In genomic region chr9:75559512-75560012, GRCm38 (mm10) we compare ENCODE assay signal across 7 mouse cellular contexts. TPM values are rescaled to one million over a fixed set of nuclear protein-coding genes. Genes with fewer than 3 reads are reported as not detected.
DNase-seq lines count a peak whose midpoint lies in the region; ATAC-seq lines count a peak whose summit lies in the region.

TSS of gene Tmod3 (minus strand) at chr9:75559657.

- WGBS in embryonic facial prominence, embryonic 10.5 days = 3% methylated on average over 21 of the region's 21 CpGs
- WGBS in limb, embryonic 10.5 days = 4% methylated on average over 21 of the region's 21 CpGs
- 3% methylated on average over 21 of the region's 21 CpGs for WGBS in midbrain, embryonic 13.5 days

- H3K4me2 ChIP-seq in midbrain, embryonic 13.5 days (replicated peaks) = peak within 1 kb of the TSS; percentile 88

- no peaks in the 10 kb centered on the region for H3K27me3 ChIP-seq in embryonic facial prominence, embryonic 10.5 days (replicated peaks; ENCODE audit: low read depth, poor library complexity, severe bottlenecking)
- H3K27me3 ChIP-seq in limb, embryonic 10.5 days (ENCODE audit: low read depth, poor library complexity, severe bottlenecking) = no peaks in the 10 kb centered on the region
- no peaks in the 10 kb centered on the region for H3K27me3 ChIP-seq in midbrain, embryonic 13.5 days

- peak; percentile 98 for ATAC-seq in midbrain, embryonic 13.5 days

- H3K4me3 ChIP-seq in embryonic facial prominence, embryonic 10.5 days = peak within 1 kb of the TSS; percentile 94
- H3K4me3 ChIP-seq in limb, embryonic 10.5 days = peak within 1 kb of the TSS; percentile 92
- H3K4me3 ChIP-seq in midbrain, embryonic 13.5 days (replicated peaks) = peak within 1 kb of the TSS; percentile 93

- peak within 1 kb of the TSS; percentile 88 for H3K9ac ChIP-seq in midbrain, embryonic 13.5 days (replicated peaks)

- no peaks in the 10 kb centered on the region for H3K9me3 ChIP-seq in embryonic facial prominence, embryonic 10.5 days
- H3K9me3 ChIP-seq in limb, embryonic 10.5 days (replicated peaks) = no peaks in the 10 kb centered on the region
- H3K9me3 ChIP-seq in midbrain, embryonic 13.5 days = no peaks in the 10 kb centered on the region

- H3K4me1 ChIP-seq in embryonic facial prominence, embryonic 10.5 days = peaks cover 20% of the 10 kb centered on the region
- H3K4me1 ChIP-seq in limb, embryonic 10.5 days = peaks cover 21% of the 10 kb centered on the region
- peaks cover 18% of the 10 kb centered on the region for H3K4me1 ChIP-seq in midbrain, embryonic 13.5 days (replicated peaks)

- peak within 1 kb of the TSS; percentile 87 for H3K27ac ChIP-seq in embryonic facial prominence, embryonic 10.5 days (replicated peaks)
- peak within 1 kb of the TSS; percentile 89 for H3K27ac ChIP-seq in limb, embryonic 10.5 days
- H3K27ac ChIP-seq in midbrain, embryonic 13.5 days = peak within 1 kb of the TSS; percentile 76

- no peaks in the 10 kb centered on the region for H3K36me3 ChIP-seq in embryonic facial prominence, embryonic 10.5 days (replicated peaks)
- no peaks in the 10 kb centered on the region for H3K36me3 ChIP-seq in limb, embryonic 10.5 days
- H3K36me3 ChIP-seq in midbrain, embryonic 13.5 days = no peaks in the 10 kb centered on the region

- peak; percentile 97 for DNase-seq in adrenal gland, postnatal 10 days
- peak; percentile 94 for DNase-seq in embryonic facial prominence, embryonic 10.5 days (ENCODE audit: low spot score)
- peak; percentile 45 for DNase-seq in gonadal fat pad, adult 2 months (ENCODE audit: low read depth)
- DNase-seq in kidney, adult 11 months = peak; percentile 90
- DNase-seq in limb, embryonic 10.5 days (ENCODE audit: low spot score) = peak; percentile 95
- peak; percentile 92 for DNase-seq in spleen, adult 12 weeks (ENCODE audit: low spot score)

RNA-seq across cellular contexts. Expression of gene Tmod3, which starts in this region (rescaled TPM):
- 10 to 100 TPM; 87.2 to 89.9 TPM for total RNA-seq in adrenal gland, postnatal 10 days (2021)
- 81.0 and 99.2 TPM in 2 replicates for polyA plus RNA-seq in embryonic facial prominence, embryonic 10.5 days (2016; fragmentation: Nextera tagmentation; extraction: Ambion mirVana)
- polyA plus RNA-seq in gonadal fat pad, adult 2 months (2012; rRNA removed) = 24.7 and 28.1 TPM in 2 replicates
- polyA plus RNA-seq in limb, embryonic 10.5 days (2016; fragmentation: Nextera tagmentation; extraction: Ambion mirVana) = 102 and 106 TPM in 2 replicates
- 74.2 and 77.6 TPM in 2 replicates for polyA plus RNA-seq in midbrain, embryonic 13.5 days (2015; fragmentation: Nextera tagmentation; extraction: Ambion mirVana)

Comparison
In these comparisons a context has a peak if more than half of its experiments do, and no peak if none do; other contexts are left out.
1. Peak in every context shown above with its lines: DNase-seq, ATAC-seq, H3K4me3 ChIP-seq and H3K27ac ChIP-seq.
2. DNase-seq: peak in every context shown above with its lines; median percentile 97 in adrenal gland, postnatal 10 days; 95 in limb, embryonic 10.5 days; 94 in embryonic facial prominence, embryonic 10.5 days; 92 in spleen, adult 12 weeks; 90 in kidney, adult 11 months; 45 in gonadal fat pad, adult 2 months.